Mouse (Mus musculus) neural tube, embryonic 11.5 days (tissue): ENCODE results near the gene Ly6g6d. TPM values are rescaled to one million over a fixed set of nuclear protein-coding genes. Genes with fewer than 3 reads are reported as not detected.
"Not testable (repeated sequence)": the region's sequence is repeated elsewhere in the genome, so short reads cannot be mapped to it uniquely, and the experiment has no call there.

Experiments used
- ATAC-seq: fragments of 200-750 bp; cut with Nextera tagmentation; 2 replicates; pipeline ENCODE4 v1.8.0; 2017; ENCODE audit warnings: moderate number of reproducible peaks, mild to moderate bottlenecking, moderate TSS enrichment, moderate library complexity; ENCODE audit not compliant: insufficient read depth, low FRiP score, low TSS enrichment
- DNase-seq: peaks from one replicate; pipeline ENCODE4 v3.0.0-alpha.2; 2015; ENCODE audit warnings: low spot score
- H3K27ac ChIP-seq: fragments of 300-500 bp; sonication (generic); 2 replicates; pipeline ENCODE4 v1.5.1; 2014; ENCODE audit warnings: low read depth, mild to moderate bottlenecking, low read length
- H3K27me3 ChIP-seq: fragments of 300-500 bp; sonication (generic); 2 replicates; pipeline ENCODE4 v1.6.1; 2014; ENCODE audit warnings: mild to moderate bottlenecking, low read length, mixed read lengths; ENCODE audit not compliant: control insufficient read depth, insufficient read depth
- H3K36me3 ChIP-seq: fragments of 300-500 bp; sonication (generic); 2 replicates; pipeline ENCODE4 v1.6.1; 2014; ENCODE audit warnings: mild to moderate bottlenecking, low read length, moderate library complexity, mixed read lengths; ENCODE audit not compliant: control insufficient read depth, insufficient read depth
- H3K4me1 ChIP-seq: fragments of 300-500 bp; sonication (generic); 2 replicates; pipeline ENCODE4 v1.6.1; 2014; ENCODE audit warnings: low read length, mixed read lengths; ENCODE audit not compliant: control insufficient read depth, insufficient read depth
- H3K4me2 ChIP-seq: fragments of 300-500 bp; sonication (generic); 2 replicates; pipeline ENCODE4 v1.6.1; 2014; ENCODE audit warnings: low read depth, mild to moderate bottlenecking, moderate library complexity
- H3K4me3 ChIP-seq: fragments of 300-500 bp; sonication (generic); 2 replicates; pipeline ENCODE4 v1.5.1; 2014; ENCODE audit warnings: low read depth, low read length
- H3K9ac ChIP-seq: fragments of 300-500 bp; sonication (generic); 2 replicates; pipeline ENCODE4 v1.6.1; 2014; ENCODE audit warnings: mild to moderate bottlenecking, low read length
- H3K9me3 ChIP-seq: fragments of 300-500 bp; sonication (generic); 2 replicates; pipeline ENCODE4 v1.6.1; 2016; ENCODE audit warnings: low read length; ENCODE audit not compliant: control insufficient read depth
- WGBS: fragments of 180-500 bp; shearing (Covaris S2); extraction: QIAGEN DNeasy Blood & Tissue Kit; methylation state at CpG from one replicate; pipeline ENCODE4 v1.1.7; 2014; 5-methylcytosine and 5-hydroxymethylcytosine counted together
- polyA plus RNA-seq: library from polyadenylated mRNA; unstranded; fragments of >200 nt; fragmentation: Nextera tagmentation; extraction: Ambion mirVana; gene quantifications from 2 replicates; pipeline ENCODE4 v1.2.1, GENCODE M21; 2014

Ly6g6d gene
- polyA plus RNA-seq, 1 experiment from 2014 or later = 1.0 TPM

DNA sequence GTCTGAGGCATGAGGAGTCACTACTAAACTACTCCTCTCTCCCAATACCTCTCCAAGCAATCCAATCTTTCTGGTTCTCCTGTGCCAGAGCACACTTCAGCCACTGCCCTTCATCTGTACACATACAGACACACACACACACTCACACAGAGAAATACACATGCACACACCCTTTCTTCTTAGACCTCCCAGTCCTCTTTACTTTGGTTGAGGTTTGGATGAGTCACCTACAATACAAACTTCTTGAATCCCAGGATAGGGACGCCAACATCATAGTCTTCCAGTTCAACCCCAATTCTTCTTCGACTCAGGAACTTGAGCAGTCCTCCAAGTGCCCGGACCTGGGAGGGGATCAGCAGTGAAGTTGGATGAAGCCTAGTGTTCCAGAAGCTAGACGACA lies 34.1 kb downstream of the Ly6g6d start:
- H3K27me3 ChIP-seq = no peaks in the 10 kb centered on the region
- no peak for DNase-seq
- H3K9me3 ChIP-seq = no peaks in the 10 kb centered on the region
- no peak overlapping the region for H3K9ac ChIP-seq
- WGBS = 87% methylated on average over 4 of the region's 4 CpGs
- ATAC-seq = no peak
- H3K4me3 ChIP-seq = no peak overlapping the region
- H3K36me3 ChIP-seq = no peaks in the 10 kb centered on the region
- H3K4me2 ChIP-seq = no peak overlapping the region
- peaks cover 5% of the 10 kb centered on the region; the same call in 1 of the 2 replicates for H3K4me1 ChIP-seq
- H3K27ac ChIP-seq = no peak overlapping the region

DNA sequence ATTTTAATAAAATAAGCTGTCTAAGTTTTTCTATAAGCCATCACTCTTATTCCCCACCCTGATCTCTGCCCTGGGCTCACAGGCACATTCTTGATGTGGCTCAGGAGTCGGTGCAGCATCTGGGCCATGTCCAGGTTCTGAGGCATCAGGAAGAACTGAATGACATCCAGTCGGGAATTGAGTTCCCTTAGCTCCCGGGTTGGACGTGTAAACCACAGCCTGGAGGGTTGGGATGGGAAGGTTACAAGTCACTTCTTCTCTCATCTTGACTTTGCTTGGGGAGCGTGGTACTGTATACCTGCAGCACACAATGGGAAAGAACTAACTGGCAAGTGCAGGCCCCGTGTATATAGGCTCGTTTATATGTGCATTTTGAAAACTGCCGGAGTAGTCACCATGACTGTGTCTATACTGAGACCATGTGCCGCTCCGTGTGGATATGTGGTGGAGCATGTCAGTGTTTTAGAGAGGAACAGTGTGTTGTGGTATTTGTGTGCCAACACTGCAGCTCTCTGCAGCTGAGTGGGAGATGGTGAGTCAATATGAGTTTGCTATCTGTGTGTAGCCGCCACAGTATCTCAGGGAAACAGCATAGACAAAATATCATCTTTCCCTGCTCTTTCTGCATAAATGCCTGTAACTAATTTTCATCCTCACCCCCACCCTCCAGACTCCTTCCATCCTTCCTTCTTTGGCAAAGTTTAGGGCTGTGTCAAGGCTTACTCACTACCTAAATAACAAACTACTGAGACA lies 38.6 kb downstream of the Ly6g6d start:
- Histone ChIP-seq H3K4me3 (no peak overlapping the region), H3K27ac (no peak overlapping the region), H3K4me2 (no peak overlapping the region), H3K4me1 (no peaks in the 10 kb centered on the region), H3K9me3 (no peaks in the 10 kb centered on the region), H3K9ac (no peak overlapping the region), H3K27me3 (no peaks in the 10 kb centered on the region), H3K36me3 (no peaks in the 10 kb centered on the region)
- 86% methylated on average over 11 of the region's 11 CpGs for WGBS
- DNase-seq (no peak), ATAC-seq (no peak)

DNA sequence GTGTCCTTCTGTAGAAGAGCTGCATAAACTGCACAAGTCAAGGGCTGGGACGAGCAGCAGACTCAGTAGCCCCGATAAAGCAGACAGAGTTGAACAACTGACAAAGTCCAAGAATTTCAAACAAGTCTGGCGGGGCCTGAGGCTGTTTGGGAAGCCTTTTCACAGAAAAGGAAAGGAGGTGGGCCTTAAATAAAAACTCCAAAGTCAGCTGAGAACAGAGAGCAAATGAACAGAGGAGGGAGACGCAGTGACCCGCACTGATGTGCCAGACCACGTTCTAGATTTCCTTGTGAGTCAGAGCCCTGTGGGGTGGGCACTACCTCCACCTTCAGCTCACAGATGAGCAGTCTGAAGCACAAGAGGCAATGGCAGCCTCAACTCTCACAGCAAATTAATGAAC lies 43.0 kb downstream of the Ly6g6d start:
- Histone ChIP-seq H3K36me3 (no peaks in the 10 kb centered on the region), H3K27ac (no peak overlapping the region), H3K4me3 (no peak overlapping the region), H3K9me3 (no peaks in the 10 kb centered on the region), H3K9ac (no peak overlapping the region), H3K4me1 (no peaks in the 10 kb centered on the region; the same call in 1 of the 2 replicates), H3K4me2 (no peak overlapping the region), H3K27me3 (no peaks in the 10 kb centered on the region)
- no peak for DNase-seq
- no peak for ATAC-seq
- 80% methylated on average over 6 of the region's 6 CpGs for WGBS

DNA sequence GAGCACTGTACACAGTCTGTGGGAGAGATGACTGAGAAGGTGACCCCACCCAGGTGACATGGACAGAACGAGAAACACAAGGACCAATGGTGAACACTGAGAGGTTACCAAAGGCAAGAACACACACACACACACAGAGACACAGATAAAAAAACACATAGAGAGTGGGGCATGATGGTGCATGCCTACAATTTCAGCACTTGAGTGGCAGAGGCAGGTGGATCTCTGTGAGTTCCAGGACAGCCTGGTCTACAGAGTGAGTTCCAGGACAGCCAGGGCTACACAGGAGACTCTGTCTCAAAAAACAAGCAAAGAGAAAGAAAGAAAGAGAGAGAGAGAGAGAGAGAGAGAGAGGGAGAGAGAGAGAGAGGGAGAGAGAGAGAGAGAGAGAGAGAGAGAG lies 44.2 kb downstream of the Ly6g6d start:
- H3K4me3 ChIP-seq = not testable (repeated sequence)

DNA sequence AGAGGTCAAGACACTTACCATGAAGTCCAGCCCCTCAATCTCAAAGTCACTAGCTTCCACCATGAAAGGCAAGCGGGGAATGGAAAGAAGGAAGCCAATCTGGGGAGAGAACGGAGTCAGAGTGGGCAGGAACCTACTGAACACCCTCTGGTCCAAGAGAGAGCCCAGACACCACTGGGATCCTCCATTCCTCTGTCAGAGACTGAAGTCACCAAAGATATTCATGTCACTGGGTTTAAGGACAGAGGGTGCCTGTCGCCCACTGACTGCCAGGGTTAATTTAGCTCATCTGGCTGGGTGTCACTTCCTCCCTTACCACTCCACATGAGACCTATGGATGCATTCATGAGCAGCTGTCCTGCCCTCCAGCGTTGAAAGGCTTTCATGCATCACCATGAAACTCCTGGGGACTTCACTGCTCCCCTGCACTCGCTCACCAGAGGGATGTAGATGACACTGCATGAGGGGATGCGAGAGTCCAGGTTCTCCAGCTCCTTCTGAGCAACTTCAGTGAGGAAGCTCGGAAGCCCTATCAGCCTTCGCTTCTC lies 45.5 kb downstream of the Ly6g6d start:
- ATAC-seq = no peak
- no peak overlapping the region for H3K9ac ChIP-seq
- no peak overlapping the region for H3K4me3 ChIP-seq
- 72% methylated on average over 8 of the region's 8 CpGs for WGBS
- no peaks in the 10 kb centered on the region for H3K36me3 ChIP-seq
- no peak overlapping the region for H3K27ac ChIP-seq
- DNase-seq = no peak
- no peaks in the 10 kb centered on the region for H3K9me3 ChIP-seq
- peaks cover 2% of the 10 kb centered on the region; the same call in 1 of the 2 replicates for H3K4me1 ChIP-seq
- no peaks in the 10 kb centered on the region for H3K27me3 ChIP-seq
- no peak overlapping the region for H3K4me2 ChIP-seq

More for the DNA sequence above, 44.2 kb downstream of the Ly6g6d start:
- not testable (repeated sequence) for H3K36me3 ChIP-seq, H3K4me1 ChIP-seq, H3K9ac ChIP-seq, DNase-seq, ATAC-seq, H3K27ac ChIP-seq, H3K4me2 ChIP-seq, H3K9me3 ChIP-seq, H3K27me3 ChIP-seq
- WGBS = 81% methylated on average over 1 of the region's 1 CpGs

DNA sequence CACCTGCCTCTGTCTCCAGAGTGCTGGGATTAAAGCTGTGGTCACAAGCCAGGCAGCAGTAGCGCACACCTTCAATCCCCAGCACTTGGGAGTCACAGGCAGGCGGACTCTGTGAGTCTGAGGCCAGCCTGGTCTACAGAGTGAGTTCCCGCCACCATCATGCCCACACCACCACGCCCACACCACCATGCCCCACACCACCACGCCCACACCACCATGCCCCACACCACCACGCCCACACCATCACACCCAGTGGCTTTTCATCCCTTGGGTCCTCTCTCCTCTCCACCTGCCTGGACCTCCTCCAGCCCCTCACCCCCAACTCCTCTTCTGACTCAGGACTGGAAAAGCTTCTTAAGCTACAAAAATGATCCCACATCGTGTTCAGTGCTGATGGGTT lies 46.0 kb downstream of the Ly6g6d start:
- Histone ChIP-seq H3K4me1 (peaks cover 2% of the 10 kb centered on the region; the same call in 1 of the 2 replicates), H3K9me3 (no peaks in the 10 kb centered on the region), H3K36me3 (no peaks in the 10 kb centered on the region), H3K27me3 (no peaks in the 10 kb centered on the region), H3K9ac (no peak overlapping the region), H3K27ac (no peak overlapping the region), H3K4me3 (no peak overlapping the region), H3K4me2 (no peak overlapping the region)
- 84% methylated on average over 7 of the region's 7 CpGs for WGBS
- ATAC-seq (no peak), DNase-seq (no peak)

DNA sequence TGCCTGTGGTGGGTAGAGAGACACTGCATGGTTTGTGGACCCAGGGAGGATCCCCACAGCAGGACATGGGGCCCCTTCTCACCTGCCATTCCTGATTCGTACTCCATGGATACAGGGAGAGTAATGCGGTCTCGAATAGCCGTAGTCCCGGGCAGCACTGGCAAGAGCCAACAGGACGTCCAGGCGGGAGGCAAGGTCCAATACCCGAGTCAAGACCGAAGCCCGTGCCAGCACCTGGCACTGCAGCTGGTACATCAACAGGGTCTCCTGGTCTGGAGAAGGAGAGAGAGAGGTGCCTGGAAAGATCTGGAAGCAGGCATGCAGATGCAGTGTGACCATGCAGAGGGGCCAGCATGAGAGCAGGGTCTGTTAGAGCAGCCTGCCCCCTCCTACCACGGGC lies 46.6 kb downstream of the Ly6g6d start:
- H3K27me3 ChIP-seq = no peaks in the 10 kb centered on the region
- DNase-seq (no peak), ATAC-seq (no peak)
- WGBS = 87% methylated on average over 11 of the region's 11 CpGs
- no peak overlapping the region for H3K4me2 ChIP-seq
- no peaks in the 10 kb centered on the region for H3K9me3 ChIP-seq
- H3K36me3 ChIP-seq = no peaks in the 10 kb centered on the region
- no peak overlapping the region for H3K9ac ChIP-seq
- peaks cover 2% of the 10 kb centered on the region; the same call in 1 of the 2 replicates for H3K4me1 ChIP-seq
- H3K27ac ChIP-seq = no peak overlapping the region
- H3K4me3 ChIP-seq = no peak overlapping the region

DNA sequence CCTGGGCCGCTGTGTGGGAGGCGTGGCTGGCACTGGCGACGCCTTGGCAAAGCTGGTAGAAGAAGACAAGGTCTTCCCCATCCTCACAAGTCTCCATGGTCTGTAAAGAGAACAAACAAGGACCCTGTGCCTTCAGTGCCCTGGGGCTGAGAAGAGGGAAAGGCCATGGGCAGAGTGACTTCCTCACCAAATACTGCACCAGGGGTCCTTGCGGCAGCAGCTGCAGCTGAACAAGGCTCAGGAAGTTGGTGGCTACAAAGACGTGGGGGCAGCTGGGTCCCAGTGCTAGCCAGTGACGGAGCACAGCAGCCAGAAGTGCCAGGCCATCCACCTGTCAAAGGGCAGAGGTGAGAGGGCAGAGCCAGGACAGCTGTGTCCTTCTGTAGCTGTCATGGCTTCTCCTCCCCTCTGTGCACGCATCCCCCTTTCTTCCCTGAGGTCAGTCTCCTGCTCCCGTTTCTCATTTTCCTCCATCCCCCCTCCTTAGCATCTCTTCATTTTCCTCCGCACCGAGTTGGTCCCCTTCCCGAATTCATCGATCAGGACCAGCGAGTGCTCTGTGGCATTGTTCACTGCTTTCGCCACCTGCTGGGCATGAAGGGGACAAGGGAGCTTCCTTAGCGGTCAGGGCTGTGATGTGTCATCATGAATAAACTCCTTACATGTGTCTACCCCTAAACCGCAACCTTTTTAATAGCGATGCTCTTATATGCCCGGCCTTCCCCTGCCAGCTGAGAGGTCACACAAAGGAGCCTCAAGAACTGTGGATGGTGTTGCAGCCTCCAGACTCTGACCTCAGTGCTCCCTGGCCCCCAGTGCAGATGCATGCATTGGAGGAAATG lies 48.0 kb downstream of the Ly6g6d start:
- peak; percentile 52 for DNase-seq
- peak overlapping the region; percentile 7 for H3K9ac ChIP-seq

More for the DNA sequence above, 48.0 kb downstream of the Ly6g6d start:
- H3K36me3 ChIP-seq = no peaks in the 10 kb centered on the region
- 31% methylated on average over 19 of the region's 19 CpGs for WGBS
- ATAC-seq = no peak
- peak overlapping the region; percentile 8; the same call in 1 of the 2 replicates for H3K4me3 ChIP-seq
- H3K4me1 ChIP-seq = peaks cover 2% of the 10 kb centered on the region; the same call in 1 of the 2 replicates
- no peaks in the 10 kb centered on the region for H3K27me3 ChIP-seq
- H3K9me3 ChIP-seq = no peaks in the 10 kb centered on the region
- H3K27ac ChIP-seq = no peak overlapping the region
- peak overlapping the region; percentile 26 for H3K4me2 ChIP-seq
